Mouse (Mus musculus): ENCODE data around the gene Galnt10.
A peak's percentile ranks its signal among the peaks of the same experiment; 100 is the strongest.

Gene Galnt10

DNA sequence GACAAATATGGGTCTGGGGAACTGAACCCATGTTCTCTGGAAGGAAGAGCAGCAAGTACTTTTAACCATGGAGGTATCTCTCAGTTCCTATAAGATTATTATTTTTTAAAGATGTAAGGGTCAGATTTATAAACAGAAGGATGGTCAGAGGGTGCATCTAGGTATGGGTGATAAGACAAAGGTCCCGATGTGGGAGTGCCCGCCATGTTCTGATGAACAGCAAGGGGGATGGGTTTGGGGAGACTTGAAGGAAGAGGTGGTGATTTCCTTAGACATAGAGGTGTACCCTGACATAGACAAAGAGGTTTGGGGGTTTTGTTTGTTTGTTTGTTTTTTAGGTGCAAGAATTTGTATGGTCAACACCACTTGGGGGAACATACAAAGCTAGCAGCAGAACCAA lies 1.6 kb upstream of the Galnt10 start:
- no peak for DNase-seq (ENCODE audit: low spot score)

- DNase-seq (ENCODE audit: low spot score) = peak; percentile 38
Measured at GRCm38 (mm10) chr11:57644245-57645017, 811 bp upstream of the Galnt10 start.

DNA sequence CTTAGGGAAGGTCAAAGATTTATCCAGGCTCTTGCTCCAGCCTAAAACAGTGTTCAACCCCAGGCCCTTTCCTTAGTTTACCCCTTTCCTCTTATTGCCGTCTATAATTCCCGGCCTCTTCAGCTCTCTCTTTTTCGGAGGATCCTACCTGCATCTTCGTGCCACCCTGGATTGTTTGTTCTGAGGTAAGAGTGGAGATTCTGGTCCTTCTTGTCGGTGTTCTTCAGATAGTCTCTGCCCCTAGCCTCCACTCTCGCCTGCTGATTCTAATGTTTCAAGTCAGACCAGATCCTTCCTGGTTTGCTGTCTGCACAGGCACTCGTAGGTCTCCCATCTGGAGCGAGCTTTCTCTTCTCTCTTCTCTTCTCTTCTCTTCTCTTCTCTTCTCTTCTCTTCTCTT lies 605 bp downstream of the Galnt10 start:
- DNase-seq (ENCODE audit: low spot score) = no peak

GRCm38 (mm10) chr11:57646416-57646815 lies 1.2 kb downstream of the Galnt10 start:
- no peak for DNase-seq (ENCODE audit: low spot score)

GRCm38 (mm10) chr11:57646940-57647339 lies 1.7 kb downstream of the Galnt10 start:
- no peak for DNase-seq (ENCODE audit: low spot score)

DNA sequence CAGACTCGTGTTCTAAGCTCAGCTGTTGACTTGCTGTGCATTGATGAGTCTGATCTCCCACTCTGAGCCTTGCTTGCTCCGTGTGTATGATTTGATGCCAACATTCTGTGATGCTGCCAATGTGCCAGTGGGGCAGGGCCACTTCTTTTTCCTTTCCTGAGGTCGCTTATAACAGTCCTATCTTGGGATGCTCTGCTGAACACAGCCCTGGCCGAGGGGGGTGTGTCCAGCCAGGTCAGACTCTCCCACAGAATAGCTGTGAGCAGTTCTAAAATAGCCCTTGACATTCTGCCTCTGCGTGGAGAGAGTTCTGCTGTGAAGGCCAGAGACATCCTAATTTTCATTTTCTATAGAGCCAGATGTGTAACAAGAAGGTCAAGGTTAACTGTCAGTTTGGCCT lies 2.2 kb downstream of the Galnt10 start:
- no peak for DNase-seq (ENCODE audit: low spot score)

- no peak for DNase-seq (ENCODE audit: low spot score)
Measured at GRCm38 (mm10) chr11:57648196-57648800, 3.1 kb downstream of the Galnt10 start.

GRCm38 (mm10) chr11:57649269-57649668 lies 4.0 kb downstream of the Galnt10 start:
- no peak for DNase-seq (ENCODE audit: low spot score)

DNA sequence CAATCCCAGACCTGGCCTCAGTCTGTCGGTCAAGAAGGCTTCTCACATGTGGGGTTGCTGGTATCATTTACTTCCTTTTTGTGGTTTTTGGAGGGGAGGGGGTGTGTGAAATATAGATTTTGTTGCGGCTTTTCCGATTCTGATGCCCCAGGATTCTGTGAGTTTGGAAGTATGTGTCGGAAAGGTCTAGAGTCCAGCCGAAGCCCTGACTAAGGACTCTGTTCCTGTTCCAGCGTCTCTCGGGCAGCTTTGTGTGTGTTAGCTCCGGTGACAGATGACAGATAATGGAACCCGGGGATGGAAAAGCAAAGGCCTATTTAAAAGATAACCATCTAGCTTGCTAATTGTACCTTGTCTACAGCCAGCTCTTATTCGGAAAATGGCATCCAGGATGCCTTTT lies 4.4 kb downstream of the Galnt10 start:
- DNase-seq (ENCODE audit: low spot score) = no peak

GRCm38 (mm10) chr11:57650867-57651266 lies 5.6 kb downstream of the Galnt10 start:
- no peak for DNase-seq (ENCODE audit: low spot score)

GRCm38 (mm10) chr11:57651281-57651810 lies 6.1 kb downstream of the Galnt10 start:
- peak; percentile 68 for DNase-seq (ENCODE audit: low spot score)

DNA sequence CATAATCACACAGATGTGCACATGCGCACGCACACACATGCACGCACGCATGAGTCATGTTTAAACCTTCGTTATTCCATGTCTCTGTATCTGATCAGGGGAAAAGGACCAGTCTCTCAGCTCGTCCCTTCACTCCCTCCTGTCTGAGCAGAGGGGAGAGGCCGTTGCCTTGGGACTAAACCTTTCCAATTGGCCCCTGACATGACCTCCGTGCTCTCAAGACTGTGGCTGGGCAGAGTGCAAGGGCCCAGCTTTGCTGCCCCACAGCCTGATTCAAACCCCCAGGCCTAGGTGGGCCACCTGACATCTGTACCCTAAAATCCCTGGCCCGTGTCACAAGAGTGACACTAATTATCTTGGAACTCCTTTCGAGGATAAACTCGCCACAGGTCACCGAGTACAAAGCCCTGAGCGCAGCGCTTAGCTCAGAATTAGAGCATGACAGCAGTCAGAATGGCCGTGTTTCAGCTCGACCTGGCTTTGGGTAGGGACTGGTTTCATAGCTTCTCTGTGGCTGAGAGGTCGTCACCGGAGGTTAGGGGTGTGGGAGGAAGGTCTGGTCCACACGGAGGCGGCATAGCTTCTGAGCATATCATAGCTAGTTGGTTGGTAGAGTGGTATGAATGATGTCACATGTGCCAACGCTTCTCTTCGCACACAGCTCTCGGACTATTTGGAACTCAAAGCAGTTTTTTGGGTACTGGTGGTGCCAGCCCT lies 7.1 kb downstream of the Galnt10 start:
- no peak for DNase-seq (ENCODE audit: low spot score)

- DNase-seq (ENCODE audit: low spot score) = no peak
Measured at GRCm38 (mm10) chr11:57652923-57653660, 7.8 kb downstream of the Galnt10 start.

- DNase-seq (ENCODE audit: low spot score) = no peak
Measured at GRCm38 (mm10) chr11:57653796-57654195, 8.6 kb downstream of the Galnt10 start.

DNA sequence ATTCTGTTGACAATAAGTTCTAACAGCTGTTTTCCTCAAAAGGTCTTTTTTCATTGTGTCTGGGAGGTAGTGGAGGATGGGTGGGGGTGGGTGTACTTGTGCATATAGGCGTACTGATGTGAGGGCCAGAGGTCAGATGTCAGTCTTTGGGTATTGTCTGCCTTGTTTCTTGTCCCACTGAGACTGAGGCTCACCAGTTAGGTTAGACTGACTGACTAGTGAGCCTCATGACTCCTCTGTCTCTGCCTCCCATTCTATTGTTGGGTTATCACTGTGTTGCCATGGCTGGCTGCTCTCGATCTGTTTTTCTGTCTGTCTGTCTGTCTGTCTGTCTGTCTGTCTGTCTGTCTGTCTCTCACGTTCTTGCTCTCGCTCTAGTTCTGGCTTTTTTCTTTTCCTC lies 9.1 kb downstream of the Galnt10 start:
- no peak for DNase-seq (ENCODE audit: low spot score)

DNA sequence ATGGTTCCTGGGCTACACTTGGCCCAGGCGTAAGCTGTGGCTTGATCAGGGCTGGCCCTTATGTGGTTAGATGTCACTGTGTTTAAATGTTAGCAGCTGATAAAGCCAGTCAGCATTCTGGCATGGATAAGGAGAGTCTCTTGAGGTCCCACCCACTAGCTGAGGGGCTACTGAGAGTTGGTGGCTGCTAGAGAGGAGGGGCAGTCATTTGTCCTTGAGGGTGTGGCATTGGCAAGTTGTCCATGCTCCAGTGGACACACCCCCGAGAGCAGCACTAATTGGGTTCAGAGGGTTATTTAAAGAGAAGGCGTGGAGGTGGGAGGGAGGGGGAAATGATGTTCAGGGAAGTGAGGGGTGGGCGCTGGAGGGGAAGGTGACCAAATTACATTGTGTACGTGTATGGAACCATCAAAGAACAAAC lies 9.7 kb downstream of the Galnt10 start:
- peak; percentile 55 for DNase-seq (ENCODE audit: low spot score)

- DNase-seq (ENCODE audit: low spot score) = no peak
Measured at GRCm38 (mm10) chr11:57655669-57656325, 10.6 kb downstream of the Galnt10 start.

DNA sequence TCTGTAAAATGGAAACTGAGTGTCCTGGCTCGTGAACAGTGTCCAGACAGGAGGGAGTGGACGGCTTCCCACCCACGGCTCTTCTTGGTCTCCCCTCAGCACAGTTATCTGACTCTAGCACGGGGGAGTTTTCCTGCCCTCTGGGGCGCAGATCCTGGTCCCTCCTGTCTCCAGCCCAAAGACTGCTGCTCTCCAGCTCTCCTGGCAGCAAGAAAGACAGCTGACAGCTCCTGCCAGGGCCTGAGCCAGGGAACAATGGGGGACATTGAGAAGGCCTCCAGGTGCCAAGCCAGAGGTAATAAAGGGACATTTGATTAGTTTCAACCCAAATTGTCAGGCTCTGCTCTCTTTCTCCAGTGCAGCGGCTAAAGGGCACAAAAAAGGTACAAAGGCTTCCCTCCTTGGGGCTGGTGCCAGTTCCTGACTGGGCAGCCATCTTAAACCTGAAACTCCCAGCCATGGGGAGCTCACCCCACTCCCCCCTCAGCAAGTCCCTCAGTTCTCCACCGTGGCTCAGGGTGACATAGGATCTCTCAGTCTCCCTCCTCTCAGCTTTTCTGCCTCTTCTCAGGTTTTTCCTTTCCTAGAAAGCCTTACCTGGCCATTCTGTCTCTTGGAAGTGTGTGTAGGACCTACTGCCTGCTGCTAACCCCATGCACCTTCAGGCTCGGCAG lies 11.5 kb downstream of the Galnt10 start:
- DNase-seq (ENCODE audit: low spot score) = no peak

DNA sequence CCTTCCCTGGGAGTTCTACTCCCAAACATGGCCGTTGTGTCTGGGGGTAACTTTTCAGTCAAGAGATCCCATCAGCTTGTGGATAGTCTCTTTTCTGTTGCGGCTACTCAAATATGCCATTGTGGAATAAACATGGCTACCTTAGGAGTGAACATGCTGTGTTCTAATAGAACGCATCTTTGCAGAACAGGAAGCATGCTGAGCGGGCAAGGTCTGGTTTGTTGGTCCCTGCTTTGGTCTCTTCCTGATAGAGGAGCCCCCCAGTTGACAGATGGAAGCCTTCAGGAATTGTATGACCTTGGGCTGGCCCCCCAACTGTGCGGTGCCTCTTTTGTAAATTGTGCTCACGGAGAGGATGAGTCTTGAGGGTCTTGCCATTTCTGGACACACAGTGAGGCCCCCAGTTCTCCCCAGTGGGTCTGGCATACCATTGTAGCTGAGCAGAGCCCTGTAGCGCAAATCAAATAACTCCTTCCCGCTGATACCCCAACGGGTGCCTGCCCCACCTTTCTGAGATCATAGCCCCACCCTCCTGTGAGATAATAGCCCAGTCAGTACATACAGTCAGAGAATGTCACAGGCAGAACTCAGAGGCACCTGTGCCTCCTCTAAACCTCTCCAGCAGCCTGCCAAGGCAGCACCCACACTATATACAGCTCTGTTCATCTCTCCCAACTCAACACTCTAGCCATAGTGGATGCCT lies 12.3 kb downstream of the Galnt10 start:
- DNase-seq (ENCODE audit: low spot score) = no peak

DNA sequence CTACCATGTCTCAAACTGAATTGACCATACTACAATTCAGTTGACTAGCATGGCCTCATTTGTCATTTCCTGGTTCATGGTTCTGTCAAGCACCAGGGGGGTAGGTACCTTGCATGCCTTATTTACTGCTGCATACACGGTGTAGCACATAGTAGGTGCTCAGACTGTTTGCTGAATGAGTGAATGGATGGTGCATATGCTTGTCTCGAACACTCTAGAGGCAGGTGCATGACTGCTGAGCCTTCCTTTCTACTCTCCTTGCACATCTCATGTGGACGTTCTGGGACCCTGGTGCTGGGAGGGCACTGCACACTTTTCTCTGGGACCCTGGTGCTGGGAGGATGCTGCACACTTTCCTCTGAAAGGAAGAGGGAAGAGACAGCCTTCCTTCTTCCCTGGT lies 13.0 kb downstream of the Galnt10 start:
- DNase-seq (ENCODE audit: low spot score) = no peak

All from spleen, adult 12 weeks (tissue).